Mouse (Mus musculus) lung, postnatal 0 days (tissue): Measurements from ENCODE around the gene Tgfbr2. TPM values are rescaled to one million over a fixed set of nuclear protein-coding genes. Genes with fewer than 3 reads are reported as not detected.
"Not testable (repeated sequence)": the region's sequence is repeated elsewhere in the genome, so short reads cannot be mapped to it uniquely, and the experiment has no call there.

Experiments
- ATAC-seq: fragments of 200-750 bp; cut with Nextera tagmentation; 2 replicates; pipeline ENCODE4 v1.8.0; 2017; ENCODE audit warnings: moderate library complexity
- DNase-seq: peaks from one replicate; pipeline ENCODE4 v3.0.0-alpha.2; 2016; ENCODE audit warnings: low spot score
- H3K27ac ChIP-seq: fragments of 300-500 bp; sonication (generic); 2 replicates; pipeline ENCODE4 v1.5.1; 2014; ENCODE audit warnings: antibody characterized with exemption, mild to moderate bottlenecking, low read length, mixed read lengths
- H3K27me3 ChIP-seq: fragments of 300-500 bp; sonication (generic); replicated peaks from 2 replicates; pipeline ENCODE4 v1.6.1; 2014; ENCODE audit warnings: low read length, mixed read lengths; ENCODE audit not compliant: insufficient read depth
- H3K36me3 ChIP-seq: fragments of 300-500 bp; sonication (generic); 2 replicates; pipeline ENCODE4 v1.6.1; 2014; ENCODE audit warnings: low read length, mixed read lengths; ENCODE audit not compliant: insufficient read depth
- H3K4me1 ChIP-seq: fragments of 300-500 bp; sonication (generic); 2 replicates; pipeline ENCODE4 v1.6.1; 2014; ENCODE audit warnings: antibody characterized with exemption, low read depth, low read length, mixed read lengths; ENCODE audit not compliant: insufficient read depth
- H3K4me2 ChIP-seq: fragments of 300-500 bp; sonication (generic); replicated peaks from 2 replicates; pipeline ENCODE4 v1.6.1; 2014; ENCODE audit warnings: low read depth, mild to moderate bottlenecking, low read length, moderate library complexity, mixed read lengths
- H3K4me3 ChIP-seq: fragments of 300-500 bp; sonication (generic); 2 replicates; pipeline ENCODE4 v1.5.1; 2014; ENCODE audit warnings: low read depth, low read length
- H3K9ac ChIP-seq: fragments of 300-500 bp; sonication (generic); replicated peaks from 2 replicates; pipeline ENCODE4 v1.6.1; 2014; ENCODE audit warnings: low read depth, mild to moderate bottlenecking
- H3K9me3 ChIP-seq: fragments of 300-500 bp; sonication (generic); 2 replicates; pipeline ENCODE4 v1.6.1; 2016; ENCODE audit warnings: low read length, mixed read lengths
- CTCF ChIP-seq: IDR thresholded peaks from 2 replicates; pipeline ENCODE4 v1.5.1; 2016; ENCODE audit warnings: antibody characterized with exemption, mild to moderate bottlenecking
- EP300 ChIP-seq: IDR thresholded peaks from 2 replicates; pipeline ENCODE4 v1.6.1; 2016; ENCODE audit warnings: antibody characterized with exemption, mild to moderate bottlenecking, control low read depth
- WGBS: fragments of 180-500 bp; shearing (Covaris S2); extraction: QIAGEN DNeasy Blood & Tissue Kit; methylation state at CpG from one replicate; pipeline ENCODE4 v1.1.7; 2014; 5-methylcytosine and 5-hydroxymethylcytosine counted together
- polyA plus RNA-seq: library from polyadenylated mRNA; unstranded; fragments of >200 nt; fragmentation: Nextera tagmentation; extraction: Ambion mirVana; gene quantifications from 2 replicates; pipeline ENCODE4 v1.2.1, GENCODE M21; 2015

The Tgfbr2 gene
- polyA plus RNA-seq, 1 experiment from 2014 or later = 68.0 TPM

DNA sequence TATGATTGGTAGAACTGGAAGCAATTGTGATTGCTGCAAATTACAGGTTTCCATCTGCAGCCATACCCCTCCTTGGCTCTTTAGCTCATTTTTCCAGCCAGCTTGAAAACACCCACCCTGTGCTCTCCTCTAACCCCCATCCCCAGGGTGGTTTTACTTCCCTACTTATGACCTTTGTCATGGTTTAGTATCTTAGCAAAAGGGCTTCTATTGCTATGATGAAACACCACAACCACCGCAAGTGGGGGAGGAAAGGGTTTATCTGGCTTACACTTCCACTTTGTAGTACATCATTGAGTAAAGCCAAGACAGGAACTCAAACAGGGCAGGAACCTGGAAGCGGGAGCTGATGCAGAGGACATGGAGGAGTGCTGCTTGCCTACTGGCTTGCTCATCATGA is 97.7 kb downstream of the Tgfbr2 start:
- TF ChIP-seq CTCF (no peak), EP300 (no peak)

GRCm38 (mm10) chr9:116076946-116077345 is 98.2 kb downstream of the Tgfbr2 start:
- Histone ChIP-seq H3K9ac (no peak overlapping the region), H3K27me3 (no peaks in the 10 kb centered on the region), H3K4me2 (no peak overlapping the region), H3K9me3 (no peaks in the 10 kb centered on the region), H3K36me3 (no peaks in the 10 kb centered on the region), H3K27ac (no peak overlapping the region), H3K4me1 (no peaks in the 10 kb centered on the region), H3K4me3 (no peak overlapping the region)
- no peak for TF ChIP-seq CTCF
- TF ChIP-seq EP300 = no peak
- ATAC-seq (no peak), DNase-seq (no peak)
- 57% methylated on average over 2 of the region's 2 CpGs for WGBS

More for the DNA sequence above, 97.7 kb downstream of the Tgfbr2 start:
- ATAC-seq = no peak
- Histone ChIP-seq H3K9me3 (no peaks in the 10 kb centered on the region), H3K36me3 (no peaks in the 10 kb centered on the region), H3K4me3 (no peak overlapping the region), H3K4me1 (no peaks in the 10 kb centered on the region), H3K4me2 (no peak overlapping the region), H3K9ac (no peak overlapping the region), H3K27me3 (no peaks in the 10 kb centered on the region), H3K27ac (no peak overlapping the region)
- WGBS = 81% methylated on average over 2 of the region's 2 CpGs
- DNase-seq = no peak

GRCm38 (mm10) chr9:116076163-116076562 is 99.0 kb downstream of the Tgfbr2 start:
- H3K9ac ChIP-seq = no peak overlapping the region
- no peak overlapping the region for H3K4me3 ChIP-seq
- H3K9me3 ChIP-seq = no peaks in the 10 kb centered on the region
- no peak overlapping the region for H3K27ac ChIP-seq
- no peak overlapping the region for H3K4me2 ChIP-seq
- H3K4me1 ChIP-seq = no peaks in the 10 kb centered on the region
- no peaks in the 10 kb centered on the region for H3K27me3 ChIP-seq
- no peaks in the 10 kb centered on the region for H3K36me3 ChIP-seq
- ATAC-seq = no peak
- no peak for DNase-seq
- WGBS = 72% methylated on average over 4 of the region's 4 CpGs
- TF ChIP-seq CTCF (no peak), EP300 (no peak)

DNA sequence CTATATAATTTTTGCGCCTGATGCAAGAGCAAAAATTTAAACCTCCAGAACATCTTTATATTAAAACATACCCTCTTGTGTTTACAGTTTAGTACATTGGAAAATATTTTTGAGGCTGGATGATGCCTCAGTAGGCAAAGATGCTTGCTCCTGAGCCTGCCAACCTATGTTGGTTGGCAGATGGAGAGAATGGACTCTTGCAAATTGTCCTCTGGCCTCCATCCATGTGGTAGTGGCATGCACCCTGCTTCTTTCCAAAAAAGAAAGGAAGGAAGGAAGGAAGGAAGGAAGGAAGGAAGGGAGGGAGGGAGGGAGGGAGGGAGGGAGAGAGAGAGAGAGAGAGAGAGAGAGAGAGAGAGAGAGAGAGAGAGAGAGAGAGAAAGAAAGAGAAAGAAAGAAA is 103.6 kb downstream of the Tgfbr2 start:
- H3K4me3 ChIP-seq, H3K4me2 ChIP-seq, H3K4me1 ChIP-seq, H3K27me3 ChIP-seq, H3K27ac ChIP-seq, H3K36me3 ChIP-seq, DNase-seq, H3K9ac ChIP-seq, H3K9me3 ChIP-seq, ATAC-seq: not testable (repeated sequence)
- 88% methylated on average over 1 of the region's 1 CpGs for WGBS

DNA sequence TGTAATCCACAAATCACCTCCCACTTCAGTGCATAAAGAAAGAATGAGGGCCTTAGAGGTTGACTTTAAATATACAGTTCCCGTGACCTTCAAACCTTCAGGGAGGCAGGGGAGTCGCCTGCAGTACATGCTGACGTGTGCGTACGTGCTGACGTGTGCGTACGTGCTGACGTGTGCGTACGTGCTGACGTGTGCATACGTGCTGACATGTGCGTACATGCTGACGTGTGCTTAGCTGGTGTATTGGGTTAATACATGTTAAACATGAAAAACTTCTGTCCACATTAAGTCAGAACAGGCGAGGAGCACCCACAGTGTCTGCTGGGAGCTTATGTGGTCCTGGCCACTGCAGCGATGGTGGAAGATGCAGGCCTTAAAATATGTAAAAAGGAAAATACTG is 110.4 kb downstream of the Tgfbr2 start:
- no peak overlapping the region for H3K9ac ChIP-seq
- WGBS = 83% methylated on average over 17 of the region's 17 CpGs
- no peaks in the 10 kb centered on the region for H3K36me3 ChIP-seq
- H3K27ac ChIP-seq = no peak overlapping the region
- no peak overlapping the region for H3K4me2 ChIP-seq
- H3K4me3 ChIP-seq = no peak overlapping the region
- TF ChIP-seq CTCF (no peak), EP300 (no peak)
- no peaks in the 10 kb centered on the region for H3K9me3 ChIP-seq
- DNase-seq = no peak
- no peaks in the 10 kb centered on the region for H3K27me3 ChIP-seq
- H3K4me1 ChIP-seq = no peaks in the 10 kb centered on the region
- no peak for ATAC-seq

GRCm38 (mm10) chr9:116060691-116061090 is 114.5 kb downstream of the Tgfbr2 start:
- H3K27me3 ChIP-seq = no peaks in the 10 kb centered on the region
- peak; percentile 76 for DNase-seq

DNA sequence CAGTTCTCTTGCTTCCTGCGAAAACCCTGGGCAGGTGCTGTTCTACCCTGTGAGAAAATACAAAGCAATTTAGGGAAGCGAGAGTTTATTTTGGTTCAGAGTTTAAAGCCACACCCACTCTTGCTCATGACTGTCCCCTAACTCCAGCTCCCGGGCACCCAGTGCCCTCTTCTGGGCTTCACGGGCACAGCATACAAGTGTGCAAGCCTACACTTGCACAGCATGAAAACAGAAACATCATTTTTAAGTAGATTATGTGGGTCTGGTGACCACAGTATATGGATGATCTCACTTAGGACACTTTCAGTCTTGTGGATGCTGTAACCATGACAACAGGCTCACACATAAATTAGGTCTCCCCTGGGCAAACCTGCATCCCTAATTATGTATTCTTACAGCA is 116.0 kb downstream of the Tgfbr2 start:
- ATAC-seq = peak; percentile 54
- 43% methylated on average over 4 of the region's 4 CpGs for WGBS
- peak; percentile 61 for DNase-seq

More at GRCm38 (mm10) chr9:116060691-116061090, 114.5 kb downstream of the Tgfbr2 start:
- WGBS = 7% methylated on average over 4 of the region's 4 CpGs
- Histone ChIP-seq H3K4me1 (no peaks in the 10 kb centered on the region), H3K9me3 (no peaks in the 10 kb centered on the region), H3K4me3 (no peak overlapping the region), H3K27ac (no peak overlapping the region), H3K36me3 (no peaks in the 10 kb centered on the region), H3K4me2 (no peak overlapping the region), H3K9ac (no peak overlapping the region)
- no peak for ATAC-seq
- TF ChIP-seq EP300 (no peak), CTCF (peak; percentile 84)

More for the DNA sequence above, 116.0 kb downstream of the Tgfbr2 start:
- Histone ChIP-seq H3K36me3 (no peaks in the 10 kb centered on the region), H3K4me1 (no peaks in the 10 kb centered on the region), H3K4me2 (no peak overlapping the region), H3K4me3 (no peak overlapping the region), H3K27ac (no peak overlapping the region), H3K9me3 (no peaks in the 10 kb centered on the region), H3K27me3 (no peaks in the 10 kb centered on the region), H3K9ac (no peak overlapping the region)
- TF ChIP-seq EP300 (no peak), CTCF (peak; percentile 61)
